In genomic region chr3:22228052-22228451, GRCm38 (mm10) we compare ENCODE assay signal across 17 mouse cellular contexts.
"Had no signal": no experiment of that assay in that cellular context is flagged by ENCODE, and none has a peak within 500 bp of the region (broad histone marks: within the 10 kb centered on the region; RNA-seq: fewer than 3 reads in every experiment).

No protein-coding gene starts in this region.

- H3K9ac ChIP-seq: lung, embryonic 15.5 days; midbrain, embryonic 13.5 days; midbrain, embryonic 15.5 days; neural tube, embryonic 12.5 days had no signal

- DNase-seq: lung, adult 2 months; lung, postnatal 14 days; lung, postnatal 36 days; right cerebral cortex, adult 18-20 months; right cerebral cortex, postnatal 25 days; right cerebral cortex, postnatal 4 days; spleen, adult 18-20 months; thymus, adult 18-20 months; thymus, postnatal 14 days; thymus, postnatal 36 days had no signal

- H3K4me2 ChIP-seq: lung, embryonic 15.5 days; midbrain, embryonic 11.5 days; midbrain, embryonic 13.5 days; midbrain, embryonic 15.5 days; neural tube, embryonic 12.5 days had no signal

- H3K36me3 ChIP-seq: lung, embryonic 15.5 days; midbrain, embryonic 13.5 days; midbrain, embryonic 15.5 days; neural tube, embryonic 12.5 days had no signal

- H3K27me3 ChIP-seq: lung, embryonic 15.5 days; midbrain, embryonic 13.5 days; midbrain, embryonic 15.5 days; neural tube, embryonic 12.5 days had no signal

- ATAC-seq: lung, postnatal 0 days; midbrain, embryonic 13.5 days; midbrain, embryonic 15.5 days had no signal

- H3K4me3 ChIP-seq: lung, embryonic 15.5 days; midbrain, embryonic 13.5 days; midbrain, embryonic 15.5 days; neural tube, embryonic 12.5 days had no signal

- H3K27ac ChIP-seq: lung, embryonic 15.5 days; macrophage; midbrain, embryonic 13.5 days; midbrain, embryonic 15.5 days; neural tube, embryonic 12.5 days had no signal

- H3K9me3 ChIP-seq: lung, embryonic 15.5 days; midbrain, embryonic 13.5 days; midbrain, embryonic 15.5 days; neural tube, embryonic 12.5 days had no signal

- H3K4me1 ChIP-seq: lung, embryonic 15.5 days; neural tube, embryonic 12.5 days had no signal
